34 mouse cellular contexts compared by ENCODE assay signal in genomic region chr7:145275488-145275887, GRCm38 (mm10). TPM values are rescaled to one million over a fixed set of nuclear protein-coding genes. Genes with fewer than 3 reads are reported as not detected.
A peak's percentile ranks its signal among the peaks of the same experiment; 100 is the strongest.
DNase-seq lines count a peak whose midpoint lies in the region; TF ChIP-seq lines count a peak whose summit lies in the region.
"Had no signal": no experiment of that assay in that cellular context is flagged by ENCODE, and none has a peak within 500 bp of the region (broad histone marks: within the 10 kb centered on the region; RNA-seq: fewer than 3 reads in every experiment).

No protein-coding gene starts in this region.

- no peaks in the 10 kb centered on the region for H3K79me3 ChIP-seq in C2C12 (ENCODE audit: low read depth)

- H3K27ac ChIP-seq in kidney, adult 2 months (ENCODE audit: insufficient read depth, low read depth, low read length): no peak overlapping the region
- H3K27ac ChIP-seq: forebrain, embryonic 10.5 days; forebrain, embryonic 13.5 days; heart, adult 2 months; heart, embryonic 10.5 days; heart, embryonic 13.5 days; hindbrain, embryonic 12.5 days; hindbrain, embryonic 15.5 days had no signal

- DNase-seq in adrenal gland, postnatal 14 days: peak; percentile 44
- DNase-seq in adrenal gland, adult 18-20 months (ENCODE audit: low spot score in 2 of 2): no peak
- DNase-seq in 3T3-L1 (ENCODE audit: low read depth, low spot score): peak; percentile 43
- no peak for DNase-seq in embryo, embryonic 10.5 days (ENCODE audit: low spot score)
- no peak for DNase-seq in kidney, adult 2 months
- DNase-seq: cerebellum, adult 11-12 months; cerebellum, adult 8-10 months; cerebellum, postnatal 10 days; cerebellum, postnatal 36 days; gastrocnemius, postnatal 10 days; gastrocnemius, postnatal 36 days; heart, adult 2 months; heart, postnatal 14 days; kidney, adult 11 months had no signal

- H3K27me3 ChIP-seq in C2C12 (ENCODE audit: control insufficient read depth, insufficient read depth, insufficient read length) (no peaks in the 10 kb centered on the region), myocyte (ENCODE audit: control insufficient read depth, insufficient read depth, insufficient read length) (no peaks in the 10 kb centered on the region)
- no peaks in the 10 kb centered on the region for H3K27me3 ChIP-seq in kidney, adult 2 months (replicated peaks; ENCODE audit: control insufficient read depth, insufficient read depth, low read length)
- H3K27me3 ChIP-seq: CH12.LX; forebrain, embryonic 13.5 days; heart, embryonic 13.5 days; hindbrain, embryonic 12.5 days; hindbrain, embryonic 15.5 days had no signal

- no peaks in the 10 kb centered on the region for H3K4me1 ChIP-seq in kidney, adult 2 months (ENCODE audit: control insufficient read depth, insufficient read depth, low read length)
- H3K4me1 ChIP-seq: forebrain, embryonic 10.5 days; forebrain, embryonic 13.5 days; heart, embryonic 10.5 days; heart, embryonic 13.5 days; hindbrain, embryonic 12.5 days; hindbrain, embryonic 15.5 days had no signal

- H3K4me2 ChIP-seq in myocyte (ENCODE audit: low read depth): no peak overlapping the region
- H3K4me2 ChIP-seq: forebrain, embryonic 13.5 days; heart, embryonic 13.5 days; hindbrain, embryonic 12.5 days; hindbrain, embryonic 15.5 days had no signal

- no peak for TF ChIP-seq POLR2A in myocyte (IDR thresholded peaks at IDR 0.05; ENCODE audit: insufficient read length, low read depth)
- TF ChIP-seq POLR2A in kidney, adult 2 months (IDR thresholded peaks at IDR 0.05; ENCODE audit: low read depth, low read length): no peak

- H3K79me2 ChIP-seq in C2C12 (ENCODE audit: control insufficient read depth, insufficient read depth) (no peaks in the 10 kb centered on the region), myocyte (ENCODE audit: control insufficient read depth, insufficient read depth) (no peaks in the 10 kb centered on the region)

- WGBS in kidney, adult 2 months: 89% methylated on average over 3 of the region's 3 CpGs

- H3K4me3 ChIP-seq in C2C12 (ENCODE audit: insufficient read depth, poor library complexity, severe bottlenecking) (no peak overlapping the region), myocyte (no peak overlapping the region)
- no peak overlapping the region for H3K4me3 ChIP-seq in kidney, adult 2 months (ENCODE audit: insufficient read depth, low read depth, low read length)
- H3K4me3 ChIP-seq: forebrain, embryonic 10.5 days; forebrain, embryonic 13.5 days; heart, adult 2 months; heart, embryonic 10.5 days; heart, embryonic 13.5 days; hindbrain, embryonic 12.5 days; hindbrain, embryonic 15.5 days had no signal

- H3ac ChIP-seq in C2C12 (ENCODE audit: control insufficient read depth, insufficient read length, low read depth): no peak overlapping the region
- no peak overlapping the region for H3ac ChIP-seq in myocyte (ENCODE audit: control insufficient read depth, insufficient read length)

- peaks cover 7% of the 10 kb centered on the region for H3K36me3 ChIP-seq in C2C12 (ENCODE audit: control insufficient read depth, insufficient read depth)
- H3K36me3 ChIP-seq in myocyte (ENCODE audit: control insufficient read depth, insufficient read depth): no peaks in the 10 kb centered on the region
- H3K36me3 ChIP-seq in kidney, adult 2 months (ENCODE audit: control insufficient read depth, insufficient read depth, low read length): no peaks in the 10 kb centered on the region

- no peak for TF ChIP-seq CTCF in C2C12 (IDR thresholded peaks at IDR 0.05; ENCODE audit: control insufficient read depth, insufficient read depth, insufficient read length)
- TF ChIP-seq CTCF in kidney, adult 2 months (conservative IDR thresholded peaks at IDR 0.05; ENCODE audit: insufficient read depth, insufficient read length, low read depth, low read length): no peak

TF ChIP-seq in C2C12, 6 proteins besides CTCF, POLR2A, EP300 and RAD21:
- TF ChIP-seq CEBPB (IDR thresholded peaks at IDR 0.05; ENCODE audit: low read depth) (no peak), USF1 (IDR thresholded peaks at IDR 0.05; ENCODE audit: low read depth) (peak; percentile 63)
TF ChIP-seq in C2C12: peak in this region for 1.

TF ChIP-seq in myocyte, 11 proteins besides CTCF, POLR2A, EP300 and RAD21:
- TF ChIP-seq MYOD1 (IDR thresholded peaks at IDR 0.05; ENCODE audit: control insufficient read depth in 1 of 3, insufficient read length in 2 of 3, low read depth in 2 of 3) (no peak), USF1 (IDR thresholded peaks at IDR 0.05; ENCODE audit: low read depth) (peak; percentile 7)

RNA-seq across cellular contexts. Expression of gene Tpcn2, which starts 8.3 kb away (rescaled TPM):
- 13.3 and 16.8 TPM in 2 replicates for total RNA-seq in adrenal gland, postnatal 14 days (2021)
- total RNA-seq in adrenal gland, adult 18-20 months (2021): 10 to 100 TPM; 12.9 to 13.0 TPM
- 5.2 TPM for polyA plus RNA-seq in C2C12 (2012; fragmentation: generic; extraction: Trizol)
- polyA plus RNA-seq in myocyte (2012; fragmentation: generic; extraction: Trizol): 4.4 TPM
- 9.5 and 11.7 TPM in 2 replicates for polyA plus RNA-seq in kidney, adult 2 months (2012; rRNA removed)

RNA-seq across cellular contexts. Expression of gene Mrgprf, which starts 25.1 kb away (rescaled TPM):
- 2.0 and 2.7 TPM in 2 replicates for total RNA-seq in adrenal gland, postnatal 14 days (2021)
- 1 to 10 TPM in 1 of 2 experiments, under 1 TPM in 1; 0.70 to 1.9 TPM for total RNA-seq in adrenal gland, adult 18-20 months (2021)
- polyA plus RNA-seq in C2C12 (2012; fragmentation: generic; extraction: Trizol) (0.88 TPM), myocyte (2012; fragmentation: generic; extraction: Trizol) (4.4 TPM)
- polyA plus RNA-seq in kidney, adult 2 months (2012; rRNA removed): 6.5 and 8.9 TPM in 2 replicates
- total RNA-seq: CH12.LX; granulocyte monocyte progenitor cell, adult 5-6 weeks; hematopoietic stem cell, adult 5-6 weeks had no signal
- polyA plus RNA-seq: G1E had no signal

RNA-seq across cellular contexts. Expression of gene Mrgprd, which starts 39.1 kb away (rescaled TPM):
- not detected in 2 replicates for total RNA-seq in adrenal gland, postnatal 14 days (2021)
- total RNA-seq in adrenal gland, adult 18-20 months (2021): not detected
- not detected for polyA plus RNA-seq in C2C12 (2012; fragmentation: generic; extraction: Trizol)
- polyA plus RNA-seq in myocyte (2012; fragmentation: generic; extraction: Trizol): not detected
- polyA plus RNA-seq in kidney, adult 2 months (2012; rRNA removed): not detected in 2 replicates
- total RNA-seq: CH12.LX; gastrocnemius, adult 18-20 months; gastrocnemius, postnatal 10 days; gastrocnemius, postnatal 36 days; granulocyte monocyte progenitor cell, adult 5-6 weeks; heart, adult 2 months; heart, postnatal 14 days; hematopoietic stem cell, adult 5-6 weeks had no signal
- polyA plus RNA-seq: brain, embryonic 14.5 days; cortical plate, adult 2 months; embryonic facial prominence, embryonic 11.5 days; embryonic facial prominence, embryonic 14.5 days; forebrain, embryonic 10.5 days; forebrain, embryonic 13.5 days; forebrain, embryonic 16.5 days; G1E; heart, adult 2 months; heart, embryonic 10.5 days; heart, embryonic 13.5 days; heart, embryonic 16.5 days; hindbrain, embryonic 12.5 days; hindbrain, embryonic 15.5 days; intestine, embryonic 14.5 days had no signal

Comparison
In these comparisons a context has a peak if more than half of its experiments do, and no peak if none do; other contexts are left out.
1. DNase-seq: peak in adrenal gland, postnatal 14 days (single experiment) and 3T3-L1 (single experiment); none in adrenal gland, adult 18-20 months (0 of 2), embryo, embryonic 10.5 days (single experiment) and kidney, adult 2 months (single experiment).